Mouse (Mus musculus) cerebellum, adult 2 months (tissue): ENCODE measurements at regions not wholly inside any gene's neighbourhood (a gene's known extent, or its start where the extent isn't known, plus 50 kb on each side); places are given as distances from the start of the nearest gene placed in this dataset.

ENCODE experiments used
- CTCF ChIP-seq: fragments of 200-500 bp; IDR thresholded peaks from 2 replicates; pipeline ENCODE4 v1.5.1; 2011; ENCODE audit warnings: low read depth, mild to moderate bottlenecking, control low read depth, low read length, moderate library complexity, borderline replicate concordance; ENCODE audit not compliant: insufficient read depth
- POLR2A ChIP-seq: fragments of 200-500 bp; IDR thresholded peaks from 2 replicates; pipeline ENCODE4 v1.6.1; 2011; ENCODE audit warnings: low read length, control low read depth, borderline replicate concordance; ENCODE audit not compliant: insufficient read depth

DNA sequence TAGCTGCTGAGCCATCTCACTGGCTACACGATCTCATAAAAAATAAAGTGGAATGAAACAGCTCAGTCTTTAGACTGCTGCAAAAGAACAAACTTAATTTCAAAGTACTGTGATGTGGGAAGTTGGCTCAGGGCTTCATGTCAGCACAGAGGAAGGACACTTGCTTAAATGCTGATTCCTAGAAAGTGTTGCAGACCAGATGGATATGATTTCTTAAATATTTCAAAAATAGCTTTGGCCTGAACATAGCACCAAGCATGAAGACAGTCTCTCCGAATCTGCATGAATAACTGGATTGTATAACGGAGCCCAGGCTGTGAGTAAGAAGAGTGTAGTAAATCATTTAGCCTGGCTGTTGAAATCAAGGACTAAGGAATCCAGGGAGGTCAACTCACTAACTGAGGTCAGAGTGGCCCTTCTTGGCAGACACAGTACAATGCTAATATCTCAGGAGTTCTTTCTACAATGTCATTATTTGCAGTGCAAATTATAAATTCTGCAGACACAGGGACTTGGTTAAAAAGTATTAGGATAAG lies 521.2 kb upstream of the Mon1b start:
- TF ChIP-seq POLR2A (no peak), CTCF (no peak)
